Mouse (Mus musculus) subcutaneous adipose tissue, adult 2 months (tissue): ENCODE data around the gene Olfr347. TPM values are rescaled to one million over a fixed set of nuclear protein-coding genes. Genes with fewer than 3 reads are reported as not detected.

Source experiments
- polyA plus RNA-seq: library from polyadenylated mRNA; depleted of rRNA; stranded (reverse); fragments of >200 nt; gene quantifications from 2 replicates; pipeline ENCODE4 v1.2.3, GENCODE M21; 2012; ENCODE audit warnings: low replicate concordance; rRNA removed

Olfr347 gene
- not detected in 2 replicates for polyA plus RNA-seq

GRCm38 (mm10) chr2:36731602-36732001 is at the start of gene Olfr347:
Gene Olfr347, plus strand, starts transcription at chr2:36731902.

DNA sequence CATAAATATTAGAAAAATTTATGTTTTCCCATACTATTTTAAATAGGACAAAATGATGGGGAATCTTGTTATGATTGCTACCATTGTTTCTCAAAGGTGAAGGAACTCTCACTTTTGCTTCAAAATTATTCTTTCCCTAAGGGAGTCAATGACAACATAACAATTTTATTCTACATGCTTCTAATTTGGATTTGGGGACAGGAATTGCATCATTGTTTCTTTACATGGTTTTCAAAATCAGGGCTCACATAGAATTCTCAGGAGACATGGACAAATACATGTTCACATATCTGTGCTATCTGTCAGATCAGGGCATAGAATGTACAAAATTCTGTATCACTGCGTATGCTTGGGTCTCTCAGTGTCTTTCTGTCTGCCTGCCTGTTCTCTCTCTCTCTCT is 46.2 kb upstream of the Olfr347 start, which contains the start of gene Olfr346:
Gene Olfr346 (plus strand): TSS at position 301 of the 400 bp plus-strand sequence.

DNA sequence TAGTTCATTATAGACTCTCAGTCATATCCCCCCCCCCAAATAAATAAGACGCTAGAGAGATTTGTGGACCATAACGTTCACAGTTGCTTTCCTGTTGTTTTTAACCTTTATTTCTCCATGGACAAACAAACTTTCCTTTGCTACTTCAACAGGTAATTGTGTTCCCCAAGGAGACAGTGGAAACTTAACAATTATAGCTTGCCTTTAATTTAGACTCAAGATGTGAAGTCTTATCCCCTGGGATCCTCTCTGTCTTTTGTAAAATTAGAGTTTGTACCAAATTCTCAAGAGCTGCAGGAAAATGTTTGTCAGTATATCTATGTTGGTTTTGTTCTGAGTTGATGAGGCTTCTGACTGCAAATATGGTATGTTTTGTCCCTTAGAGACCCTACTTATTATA is 52.3 kb downstream of the Olfr347 start, which contains the start of gene Olfr348:
Gene Olfr348 (plus strand): TSS at position 301 of the 400 bp plus-strand sequence.

Other genes with a start within 250 kb of the Olfr347 start
- gene Olfr341, start 249.4 kb upstream of the Olfr347 start, polyA plus RNA-seq = not detected in 2 replicates
- not detected in 2 replicates for gene Olfr342, start 206.9 kb upstream of the Olfr347 start, polyA plus RNA-seq
- not detected in 2 replicates for gene Olfr344, start 165.2 kb upstream of the Olfr347 start, polyA plus RNA-seq
- not detected in 2 replicates for gene Olfr345, start 91.9 kb upstream of the Olfr347 start, polyA plus RNA-seq
- not detected in 2 replicates for gene Olfr346, start 46.1 kb upstream of the Olfr347 start, polyA plus RNA-seq
- gene Olfr348, start 52.4 kb downstream of the Olfr347 start, polyA plus RNA-seq = not detected in 2 replicates
- gene Olfr50, start 58.6 kb downstream of the Olfr347 start, polyA plus RNA-seq = not detected in 2 replicates
- not detected in 2 replicates for gene Olfr3, start 85.1 kb downstream of the Olfr347 start, polyA plus RNA-seq
- not detected in 2 replicates for gene Olfr350, start 114.4 kb downstream of the Olfr347 start, polyA plus RNA-seq
- not detected in 2 replicates for gene Olfr351, start 130.8 kb downstream of the Olfr347 start, polyA plus RNA-seq
- gene Olfr352, start 136.6 kb downstream of the Olfr347 start, polyA plus RNA-seq = not detected in 2 replicates
- not detected in 2 replicates for gene Olfr353, start 161.0 kb downstream of the Olfr347 start, polyA plus RNA-seq
- not detected in 2 replicates for gene Olfr354, start 173.8 kb downstream of the Olfr347 start, polyA plus RNA-seq
- gene Olfr355, start 197.0 kb downstream of the Olfr347 start, polyA plus RNA-seq = not detected in 2 replicates
- gene Olfr356, start 205.2 kb downstream of the Olfr347 start, polyA plus RNA-seq = not detected in 2 replicates